Mouse (Mus musculus) c-Kit-positive CD71-negative TER-119-negative erythroid progenitor cells, embryonic 14.5 days (primary cell): ENCODE results near the gene Hoxa2.
A peak's percentile ranks its signal among the peaks of the same experiment; 100 is the strongest.

Experiments used
- DNase-seq: peaks from one replicate; pipeline ENCODE4 v3.0.0-alpha.2; 2013; ENCODE audit warnings: low read depth

Hoxa2 gene

DNA sequence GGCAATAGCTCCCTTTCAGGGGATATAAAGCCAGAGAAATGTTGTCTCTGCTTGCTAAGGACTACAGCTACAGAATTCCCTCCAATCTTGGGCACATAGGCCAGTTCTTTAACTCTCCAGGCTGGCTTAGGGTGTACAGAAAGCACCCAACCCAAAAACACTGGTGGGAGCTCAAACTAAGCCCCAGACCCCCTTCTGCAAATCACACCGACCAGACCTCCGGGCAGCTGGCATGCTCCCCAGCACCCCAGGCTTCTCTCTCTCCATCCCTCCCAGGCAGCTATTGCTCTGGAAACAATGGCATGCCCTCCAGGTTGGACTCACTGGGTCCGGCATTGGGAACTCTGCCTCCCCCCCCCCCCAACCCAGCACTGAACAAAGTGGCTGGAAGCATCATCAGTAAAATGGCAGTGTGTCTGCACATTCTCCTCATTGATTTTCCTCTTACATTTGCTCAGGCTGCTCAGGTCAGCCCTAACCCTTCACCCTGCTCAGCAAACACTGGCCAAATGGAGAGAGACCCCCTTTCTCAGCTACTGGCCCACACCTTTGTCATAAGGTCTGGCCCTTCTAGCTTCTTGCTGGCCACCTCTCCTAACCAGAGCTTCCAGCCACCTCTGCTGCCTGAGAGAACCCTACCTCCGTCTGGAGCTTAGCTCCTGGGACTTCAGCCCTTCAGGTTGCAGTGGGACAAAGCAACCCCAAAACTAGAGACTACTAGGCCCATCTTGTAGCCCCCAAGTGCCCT lies 14.5 kb upstream of the Hoxa2 start:
- DNase-seq, result no peak

DNA sequence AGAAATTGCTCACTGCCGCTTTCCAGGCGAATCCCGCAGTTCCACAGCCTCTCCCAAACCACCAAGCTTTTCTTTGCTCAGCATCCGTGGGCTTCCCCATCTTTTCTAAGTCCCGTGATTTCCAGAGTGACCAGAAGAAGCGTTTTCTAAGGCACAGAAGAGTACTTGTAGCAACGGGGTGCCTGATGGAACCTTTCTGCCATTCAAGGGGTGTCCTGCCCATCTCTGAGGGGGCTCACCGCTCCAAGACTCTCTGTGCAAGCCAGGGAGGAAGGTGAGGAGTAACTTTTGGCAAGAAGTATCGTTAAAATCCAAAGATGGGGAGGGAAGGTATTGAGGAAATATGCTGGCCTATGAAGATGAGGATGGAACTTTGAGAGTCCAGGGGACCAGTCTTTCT lies 13.2 kb upstream of the Hoxa2 start:
- no peak for DNase-seq

DNA sequence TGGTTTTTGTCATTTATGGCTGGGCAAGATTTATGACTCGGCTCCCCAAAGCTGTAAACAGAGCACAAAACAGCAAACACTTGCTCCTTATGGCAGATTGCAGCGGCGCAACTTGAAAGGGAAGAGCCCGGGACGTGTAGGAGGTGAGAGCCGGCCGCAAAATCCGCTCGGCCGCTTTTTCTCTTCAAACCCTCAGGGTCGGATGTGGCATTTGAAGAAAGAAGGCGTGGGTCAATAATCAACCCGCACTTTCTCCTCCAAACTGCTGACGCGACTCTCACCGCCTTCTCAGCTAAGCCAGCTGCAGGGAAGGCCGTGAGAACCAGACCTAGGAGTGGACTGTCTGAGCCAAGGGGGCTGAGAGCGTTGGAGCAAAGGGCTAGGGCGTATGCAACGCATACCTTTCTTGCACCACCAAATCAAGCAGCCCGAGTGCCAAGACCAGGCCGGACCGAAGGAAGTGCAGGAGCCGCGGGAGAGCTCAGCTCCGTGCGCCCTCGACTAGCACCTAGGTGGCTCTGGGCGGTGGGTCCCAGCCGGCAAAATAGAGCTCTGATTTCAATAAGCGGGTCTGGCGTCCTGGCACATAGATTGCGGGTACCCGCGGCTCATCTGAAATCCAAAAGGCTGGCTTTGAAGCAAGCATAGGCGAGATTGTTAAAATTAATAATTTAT lies 12.6 kb upstream of the Hoxa2 start, which contains the start of gene 5730596B20Rik:
Gene 5730596B20Rik, plus strand, starts transcription at position 438 of the 675 bp plus-strand sequence.
- DNase-seq, result no peak

DNA sequence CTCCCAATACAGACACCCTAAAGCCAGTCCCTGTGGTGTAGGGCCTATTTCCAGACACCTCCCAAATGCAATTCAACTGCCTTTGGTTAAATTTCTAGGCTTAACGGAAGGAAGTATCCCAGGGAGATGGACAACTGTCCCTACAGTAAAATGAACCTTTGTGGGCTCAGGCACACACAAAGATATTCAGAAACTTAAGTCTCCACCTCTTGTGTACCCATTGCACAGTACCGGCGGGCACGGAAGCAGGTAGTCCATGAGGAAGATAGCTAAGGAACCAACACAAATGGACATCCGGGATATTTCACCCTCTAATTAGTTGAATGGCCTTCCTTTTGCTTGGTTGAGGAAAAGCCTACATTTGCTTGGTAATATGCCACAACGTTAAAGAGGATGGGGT lies 11.8 kb upstream of the Hoxa2 start:
- no peak for DNase-seq

GRCm38 (mm10) chr6:52175864-52176263 lies 11.2 kb upstream of the Hoxa2 start:
- DNase-seq, result no peak

DNA sequence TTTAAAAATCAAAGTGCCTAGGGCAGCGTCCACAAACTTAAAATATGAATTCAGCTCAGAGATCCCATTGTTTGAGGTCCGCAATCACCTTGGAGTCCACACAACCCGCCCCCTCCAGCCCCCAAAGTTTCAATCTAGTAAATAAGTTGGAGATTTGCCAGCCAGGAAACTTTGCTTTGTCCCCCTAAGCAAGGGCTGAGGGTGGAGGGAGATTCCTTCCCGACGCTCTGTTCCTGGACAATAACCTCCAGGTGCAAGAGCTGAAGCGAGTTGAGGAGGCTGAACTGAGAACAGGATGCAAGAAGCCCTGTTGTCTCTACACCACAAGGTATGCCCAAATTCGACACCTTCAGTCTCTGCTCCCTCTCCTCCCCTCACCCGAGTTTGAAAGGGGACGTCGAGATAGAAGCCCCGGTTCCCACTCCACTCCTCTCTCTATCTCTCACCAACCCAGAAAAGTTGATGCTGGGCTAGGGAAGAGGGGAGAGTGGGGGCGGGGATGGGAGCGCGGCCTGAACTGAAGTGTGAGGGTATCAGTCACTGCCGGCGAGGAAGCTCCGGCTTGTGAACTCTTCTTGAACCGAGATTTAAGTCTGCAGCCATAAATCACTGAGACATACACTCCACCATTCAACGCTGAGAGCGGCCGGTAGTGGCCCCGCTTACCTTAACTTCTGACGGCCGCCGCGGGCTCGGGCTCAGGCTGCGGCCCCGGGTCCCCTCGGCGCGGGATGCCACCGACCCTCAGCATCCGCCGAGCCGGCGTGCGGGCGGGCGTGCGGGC lies 10.5 kb upstream of the Hoxa2 start:
- no peak for DNase-seq

DNA sequence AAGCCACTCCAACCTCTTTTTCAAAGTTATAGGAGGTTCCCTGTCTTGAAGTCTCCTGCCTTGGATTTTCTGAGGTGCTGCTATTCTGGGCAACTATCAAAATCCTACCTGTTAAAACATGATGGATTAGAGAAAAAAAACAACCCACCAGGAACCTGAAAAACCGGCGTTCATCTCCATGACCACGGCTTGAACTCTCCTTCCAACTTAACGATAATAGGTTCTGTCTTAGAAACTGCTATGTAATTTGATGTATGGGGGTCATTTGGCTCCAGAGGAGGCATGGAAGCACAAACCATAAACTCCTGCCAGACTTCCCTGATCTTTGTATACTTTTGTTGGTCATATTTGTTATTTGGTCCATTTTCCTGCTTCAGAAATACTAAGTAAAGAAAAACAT lies 9.0 kb upstream of the Hoxa2 start:
- no peak for DNase-seq

- peak; percentile 34 for DNase-seq
These were observed 7.9 kb upstream of the Hoxa2 start for GRCm38 (mm10) chr6:52172501-52172900.

DNA sequence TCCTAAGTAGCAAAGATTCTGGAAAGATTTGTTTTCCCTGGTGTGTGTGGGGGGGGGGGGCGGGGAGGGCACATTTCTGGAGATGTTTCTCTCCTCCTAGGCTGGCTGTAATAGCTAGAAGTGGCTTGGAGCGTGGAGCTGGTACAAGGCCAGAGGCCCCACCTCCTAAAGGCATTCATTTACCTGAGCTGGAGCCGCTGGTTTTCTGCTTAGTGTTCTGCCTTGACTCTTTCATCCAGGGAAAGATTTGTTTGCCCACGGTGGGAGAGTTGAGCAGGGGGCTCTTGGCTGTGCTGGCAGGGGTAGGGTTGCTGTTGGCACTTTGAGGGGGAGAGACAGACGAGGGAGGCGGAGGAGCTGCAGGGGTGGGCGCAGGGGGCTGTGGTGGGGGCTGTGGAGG lies 7.3 kb upstream of the Hoxa2 start:
- DNase-seq, result no peak

DNA sequence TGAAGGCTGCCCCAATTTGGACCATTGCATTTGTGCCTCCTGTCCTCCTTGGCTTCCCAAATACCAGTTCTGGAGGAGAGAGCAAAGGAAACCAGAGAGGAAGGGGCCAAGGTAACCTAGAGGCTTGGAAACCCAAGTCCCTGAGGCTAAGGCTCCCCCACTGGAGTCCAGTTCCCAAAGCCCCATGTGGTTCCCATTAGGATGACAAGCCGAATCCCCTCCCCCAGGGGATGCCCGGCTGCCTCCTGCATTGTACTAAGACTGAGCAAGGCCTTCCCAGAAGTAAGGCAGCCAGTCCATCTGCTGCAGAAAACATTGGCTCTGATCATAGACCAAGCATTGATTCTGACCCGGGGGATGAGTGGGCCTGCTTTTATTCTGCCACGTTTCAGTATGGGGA lies 6.7 kb upstream of the Hoxa2 start:
- DNase-seq, result no peak

DNA sequence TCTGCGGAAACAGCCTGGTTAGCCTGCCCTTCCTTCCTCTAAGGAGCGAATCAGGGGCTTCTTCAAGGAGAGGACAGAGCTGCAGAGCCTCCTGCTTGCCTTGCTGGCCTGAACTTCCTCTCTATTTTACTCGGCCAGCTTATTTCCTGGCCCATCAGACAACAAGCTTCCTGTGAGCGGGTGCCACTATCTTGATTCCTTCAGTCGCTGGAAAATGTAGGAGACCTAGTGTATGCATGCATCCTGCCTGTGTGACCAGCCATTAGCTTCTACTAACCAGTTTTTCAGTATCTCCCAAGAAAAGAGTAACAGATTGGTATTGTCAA lies 6.2 kb upstream of the Hoxa2 start:
- no peak for DNase-seq

- no peak for DNase-seq
These were observed 5.7 kb upstream of the Hoxa2 start for GRCm38 (mm10) chr6:52170166-52170897.

DNA sequence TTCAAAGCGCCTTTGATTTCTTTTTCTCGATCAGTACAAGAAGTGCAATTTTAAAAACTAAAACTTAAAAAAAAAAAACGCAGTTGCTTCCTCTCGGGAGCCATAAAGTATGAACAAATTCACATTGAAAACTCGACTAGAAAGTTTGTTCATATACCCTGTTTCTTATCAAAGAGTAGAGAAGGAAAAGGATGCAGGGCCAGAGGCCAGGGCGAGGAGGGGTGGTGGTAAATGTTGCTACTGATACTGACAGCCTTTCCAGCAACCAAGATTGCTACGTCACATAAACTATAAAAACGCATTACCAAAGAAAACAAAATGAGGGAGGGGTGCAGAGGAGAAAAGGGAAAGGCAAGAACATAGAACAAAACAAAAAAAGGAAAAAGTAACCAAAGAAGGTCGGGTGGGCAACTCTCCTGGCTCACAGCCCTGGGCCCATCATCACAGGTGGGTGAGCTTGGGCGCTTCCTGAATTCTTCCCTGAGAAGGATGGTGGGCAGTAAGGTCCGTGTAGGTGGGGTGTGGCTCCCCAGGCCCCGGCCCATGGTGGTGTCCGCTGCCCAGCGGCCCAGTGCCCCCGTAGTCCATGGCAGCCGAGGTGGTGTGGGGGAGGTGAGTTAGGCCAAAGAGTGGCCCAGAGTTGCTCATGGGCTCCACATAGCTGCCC lies 5.0 kb upstream of the Hoxa2 start:
- no peak for DNase-seq

GRCm38 (mm10) chr6:52168191-52169055 lies 3.8 kb upstream of the Hoxa2 start:
- DNase-seq, result no peak

- DNase-seq, result no peak
These were observed 3.1 kb upstream of the Hoxa2 start for GRCm38 (mm10) chr6:52167736-52168161.

DNA sequence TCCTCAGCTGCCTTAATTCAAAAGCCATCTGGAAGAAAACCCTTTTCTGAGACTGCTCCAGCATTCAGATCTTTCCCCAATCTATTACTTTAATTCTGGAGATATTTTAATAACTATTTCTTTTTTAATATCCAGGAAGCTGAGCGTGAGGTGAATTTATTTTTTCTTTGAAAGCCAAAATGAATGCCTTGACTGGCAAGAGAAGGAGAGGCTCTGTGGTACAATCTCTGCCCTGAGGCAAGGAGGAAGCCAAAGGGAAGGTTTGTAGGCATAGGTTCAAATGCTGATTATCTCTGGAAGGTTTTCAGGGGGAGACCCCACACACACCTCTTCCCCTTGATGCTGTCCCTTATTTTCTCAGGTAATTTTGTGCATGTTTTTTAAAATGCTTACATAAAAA lies 2.5 kb upstream of the Hoxa2 start:
- DNase-seq, result no peak

DNA sequence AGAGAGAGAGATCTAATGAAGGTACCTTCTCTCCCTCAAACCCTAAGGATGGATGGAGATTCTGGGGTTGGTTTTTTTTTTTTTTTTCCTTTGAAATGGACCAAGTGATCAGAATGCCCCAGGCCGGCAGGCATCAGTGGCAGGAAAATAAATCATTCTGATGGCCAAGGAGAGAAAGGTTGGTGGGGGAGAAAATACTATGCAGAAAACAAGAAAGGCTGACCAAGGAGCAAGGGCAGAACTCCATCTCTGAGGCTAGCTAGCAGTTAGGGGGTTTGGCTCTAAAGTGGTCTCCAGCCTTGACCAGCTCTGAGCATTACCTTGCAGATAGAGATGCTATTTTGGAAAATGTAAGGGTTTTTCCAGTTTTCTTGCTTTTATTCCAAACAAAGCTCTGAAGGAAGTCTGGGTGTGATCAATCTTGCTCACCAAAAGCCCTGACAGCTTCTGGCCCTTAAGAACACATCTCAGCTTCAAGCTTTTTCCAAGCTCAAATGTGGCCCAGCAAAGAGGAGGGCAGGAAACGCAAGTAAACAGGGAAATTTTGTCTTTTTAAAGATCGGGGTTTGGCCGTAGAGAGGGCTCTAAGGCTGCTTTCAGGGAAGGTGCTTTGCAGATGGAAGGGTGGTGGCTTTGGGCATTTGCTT lies 1.9 kb upstream of the Hoxa2 start:
- DNase-seq, result no peak

- no peak for DNase-seq
These were observed 1.1 kb upstream of the Hoxa2 start for GRCm38 (mm10) chr6:52165441-52166370.

DNA sequence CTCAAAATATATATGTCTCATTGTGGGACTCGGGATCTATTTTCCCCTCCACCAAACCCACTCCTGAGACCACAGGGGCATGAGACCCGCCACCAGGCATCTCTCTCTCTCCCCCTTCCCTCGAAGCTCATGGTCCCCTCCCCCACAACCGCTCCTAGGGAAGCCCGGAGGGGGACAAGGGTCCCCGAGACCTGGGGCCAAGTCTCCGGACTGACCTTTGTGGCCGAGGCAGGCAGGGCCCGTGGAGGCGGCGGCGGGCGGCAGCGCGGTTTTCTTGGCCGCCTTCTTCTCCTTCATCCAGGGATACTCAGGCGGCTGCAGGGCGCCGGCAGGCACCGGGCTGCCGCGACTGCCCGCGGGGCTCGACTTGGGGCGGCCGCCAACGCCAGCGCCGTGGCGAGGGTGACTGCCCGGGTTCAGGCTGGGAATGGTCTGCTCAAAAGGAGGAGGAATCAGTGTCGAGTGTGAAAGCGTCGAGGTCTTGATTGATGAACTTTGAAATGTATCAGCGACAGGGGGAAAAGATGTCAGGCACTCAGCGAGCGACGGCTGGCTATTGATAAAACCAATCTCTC lies 493 bp downstream of the Hoxa2 start:
- no peak for DNase-seq
